Mouse (Mus musculus): ENCODE measurements around the gene Aatf. TPM values are rescaled to one million over a fixed set of nuclear protein-coding genes. Genes with fewer than 3 reads are reported as not detected.

Aatf gene
- total RNA-seq, 4 experiments from 2014 or later: 21.8 to 23.1 (median 22.1) TPM

- no peak for DNase-seq (ENCODE audit: low spot score in 2 of 2)
Measured at GRCm38 (mm10) chr11:84522577-84523320, 9.4 kb upstream of the Aatf start.

- no peak for DNase-seq (ENCODE audit: low spot score in 2 of 2)
Measured at GRCm38 (mm10) chr11:84521751-84522299, 8.5 kb upstream of the Aatf start.

GRCm38 (mm10) chr11:84521071-84521390 is 7.7 kb upstream of the Aatf start:
- no peak for DNase-seq (ENCODE audit: low spot score in 2 of 2)

GRCm38 (mm10) chr11:84520269-84521070 is 7.1 kb upstream of the Aatf start:
- DNase-seq (ENCODE audit: low spot score in 2 of 2): no peak

GRCm38 (mm10) chr11:84519576-84520268 is 6.4 kb upstream of the Aatf start:
- no peak for DNase-seq (ENCODE audit: low spot score in 2 of 2)

GRCm38 (mm10) chr11:84519036-84519435 is 5.7 kb upstream of the Aatf start:
- DNase-seq (ENCODE audit: low spot score in 2 of 2): no peak

- no peak for DNase-seq (ENCODE audit: low spot score in 2 of 2)
Measured at GRCm38 (mm10) chr11:84518261-84518660, 4.9 kb upstream of the Aatf start.

GRCm38 (mm10) chr11:84517431-84517830 is 4.1 kb upstream of the Aatf start:
- no peak for DNase-seq (ENCODE audit: low spot score in 2 of 2)

GRCm38 (mm10) chr11:84516501-84517240 is 3.3 kb upstream of the Aatf start:
- DNase-seq (ENCODE audit: low spot score in 2 of 2): no peak

- DNase-seq (ENCODE audit: low spot score in 2 of 2): no peak
Measured at GRCm38 (mm10) chr11:84512031-84512430, 1.3 kb downstream of the Aatf start.

- no peak for DNase-seq (ENCODE audit: low spot score in 2 of 2)
Measured at GRCm38 (mm10) chr11:84504296-84504695, 9.0 kb downstream of the Aatf start.

GRCm38 (mm10) chr11:84497944-84498343 is 15.4 kb downstream of the Aatf start:
- no peak for DNase-seq (ENCODE audit: low spot score in 2 of 2)

- no peak for DNase-seq (ENCODE audit: low spot score in 2 of 2)
Measured at GRCm38 (mm10) chr11:84496901-84497300, 16.4 kb downstream of the Aatf start.

- no peak for DNase-seq (ENCODE audit: low spot score in 2 of 2)
Measured at GRCm38 (mm10) chr11:84495774-84496173, 17.5 kb downstream of the Aatf start.

- no peak for DNase-seq (ENCODE audit: low spot score in 2 of 2)
Measured at GRCm38 (mm10) chr11:84481661-84482060, 31.7 kb downstream of the Aatf start.

- DNase-seq (ENCODE audit: low spot score in 2 of 2): no peak
Measured at GRCm38 (mm10) chr11:84480451-84480850, 32.9 kb downstream of the Aatf start.

- no peak for DNase-seq (ENCODE audit: low spot score in 2 of 2)
Measured at GRCm38 (mm10) chr11:84476641-84477040, 36.7 kb downstream of the Aatf start.

GRCm38 (mm10) chr11:84475991-84476390 is 37.3 kb downstream of the Aatf start:
- no peak for DNase-seq (ENCODE audit: low spot score in 2 of 2)

- DNase-seq (ENCODE audit: low spot score in 2 of 2): no peak
Measured at GRCm38 (mm10) chr11:84473093-84473667, 40.1 kb downstream of the Aatf start.

GRCm38 (mm10) chr11:84464571-84464970 is 48.8 kb downstream of the Aatf start:
- DNase-seq (ENCODE audit: low spot score in 2 of 2): peak in 1 of 2 experiments; percentile 15

GRCm38 (mm10) chr11:84453901-84454300 is 59.4 kb downstream of the Aatf start:
- DNase-seq (ENCODE audit: low spot score in 2 of 2): no peak

Measured in left cerebral cortex, adult 8-10 months (tissue).